Mouse (Mus musculus): Measurements from ENCODE around the gene Atp6v1b1.

The Atp6v1b1 gene

GRCm38 (mm10) chr6:83742761-83743160 is at the start of gene Atp6v1b1:
Atp6v1b1 (plus strand) TSS chr6:83742990.
- DNase-seq, result no peak

- no peak for DNase-seq
These were observed 49.0 kb upstream of the Atp6v1b1 start for GRCm38 (mm10) chr6:83693835-83694234.

GRCm38 (mm10) chr6:83695731-83696130 is 47.1 kb upstream of the Atp6v1b1 start:
- no peak for DNase-seq

GRCm38 (mm10) chr6:83696684-83697083 is 46.1 kb upstream of the Atp6v1b1 start:
- no peak for DNase-seq

- no peak for DNase-seq
These were observed 44.9 kb upstream of the Atp6v1b1 start for GRCm38 (mm10) chr6:83697932-83698331.

GRCm38 (mm10) chr6:83699971-83700370 is 42.8 kb upstream of the Atp6v1b1 start:
- DNase-seq, result no peak

GRCm38 (mm10) chr6:83701001-83701400 is 41.8 kb upstream of the Atp6v1b1 start:
- DNase-seq, result no peak

GRCm38 (mm10) chr6:83702146-83702999 is 40.4 kb upstream of the Atp6v1b1 start:
- no peak for DNase-seq

GRCm38 (mm10) chr6:83703000-83703721 is 39.6 kb upstream of the Atp6v1b1 start:
- DNase-seq, result no peak

- no peak for DNase-seq
These were observed 39.1 kb upstream of the Atp6v1b1 start for GRCm38 (mm10) chr6:83703722-83704078.

- no peak for DNase-seq
These were observed 38.5 kb upstream of the Atp6v1b1 start for GRCm38 (mm10) chr6:83704294-83704693.

GRCm38 (mm10) chr6:83704701-83705100 is 38.1 kb upstream of the Atp6v1b1 start:
- DNase-seq, result no peak

- no peak for DNase-seq
These were observed 34.9 kb upstream of the Atp6v1b1 start for GRCm38 (mm10) chr6:83707738-83708510.

- DNase-seq, result no peak
These were observed 32.3 kb upstream of the Atp6v1b1 start for GRCm38 (mm10) chr6:83710361-83711066.

GRCm38 (mm10) chr6:83711067-83711675 is 31.6 kb upstream of the Atp6v1b1 start, which contains the start of gene Vax2:
Vax2 (plus strand) TSS chr6:83711264.
- DNase-seq, result peak; percentile 27 to 34

- DNase-seq, result no peak
These were observed 30.9 kb upstream of the Atp6v1b1 start for GRCm38 (mm10) chr6:83711725-83712475.

- no peak for DNase-seq
These were observed 29.3 kb upstream of the Atp6v1b1 start for GRCm38 (mm10) chr6:83713271-83714136.

GRCm38 (mm10) chr6:83714221-83715123 is 28.3 kb upstream of the Atp6v1b1 start:
- no peak for DNase-seq

All from thymus, adult 18-20 months (tissue).